In the genomic region with DNA sequence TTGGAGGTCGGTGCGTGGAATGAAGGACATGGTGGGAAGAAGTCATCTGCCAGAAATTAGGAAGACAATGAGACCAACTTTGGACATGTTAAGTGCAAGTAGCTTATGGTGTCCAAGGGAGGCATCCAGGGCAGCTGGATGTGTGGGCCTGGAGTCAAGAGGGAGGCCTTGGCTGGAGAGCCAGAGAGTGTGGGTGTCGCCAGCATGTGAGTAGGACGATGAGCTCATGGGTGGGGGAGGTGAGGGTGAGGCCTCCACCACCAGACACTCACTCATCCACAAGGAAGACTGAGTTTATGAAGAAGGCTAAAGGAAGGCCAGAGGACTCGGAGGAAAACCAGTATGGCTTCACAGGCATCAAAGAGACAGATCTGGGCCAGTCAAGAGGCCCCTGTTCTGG, we compare ENCODE assay signal across 14 mouse cellular contexts. TPM values are rescaled to one million over a fixed set of nuclear protein-coding genes. Genes with fewer than 3 reads are reported as not detected.
A peak's percentile ranks its signal among the peaks of the same experiment; 100 is the strongest.
DNase-seq lines count a peak whose midpoint lies in the region.
"Had no signal": no experiment of that assay in that cellular context is flagged by ENCODE, and none has a peak within 500 bp of the region (broad histone marks: within the 10 kb centered on the region; RNA-seq: fewer than 3 reads in every experiment).

No protein-coding gene starts in this region.

- WGBS in forebrain, embryonic 10.5 days: 88% methylated on average over 5 of the region's 5 CpGs

- no peak overlapping the region for H3K4me3 ChIP-seq in forebrain, embryonic 10.5 days
- H3K4me3 ChIP-seq: embryonic facial prominence, embryonic 15.5 days; hindbrain, embryonic 12.5 days; liver, embryonic 12.5 days had no signal

- no peaks in the 10 kb centered on the region for H3K36me3 ChIP-seq in forebrain, embryonic 10.5 days (replicated peaks)
- H3K36me3 ChIP-seq: embryonic facial prominence, embryonic 15.5 days; G1E; hindbrain, embryonic 12.5 days; liver, embryonic 12.5 days had no signal

- intact Hi-C loops in heart, postnatal 14 days (cut with DNase I): no loop called here

- H3K27me3 ChIP-seq in forebrain, embryonic 10.5 days (ENCODE audit: poor library complexity, severe bottlenecking): peaks cover 55% of the 10 kb centered on the region

- no peaks in the 10 kb centered on the region for H3K9me3 ChIP-seq in forebrain, embryonic 10.5 days
- H3K9me3 ChIP-seq: embryonic facial prominence, embryonic 15.5 days; G1E; hindbrain, embryonic 12.5 days; liver, embryonic 12.5 days had no signal

- DNase-seq in urinary bladder, postnatal 14 days (ENCODE audit: low spot score): peak; percentile 62
- no peak for DNase-seq in urinary bladder, postnatal 10 days (ENCODE audit: low spot score)
- peak; percentile 82 for DNase-seq in adrenal gland, postnatal 14 days
- DNase-seq in heart, postnatal 14 days: peak; percentile 58 to 70
- DNase-seq in testis, postnatal 14 days (ENCODE audit: low spot score): peak; percentile 54
- DNase-seq in forebrain, embryonic 10.5 days (ENCODE audit: extremely low spot score, low spot score): no peak
- DNase-seq in kidney, adult 11 months: no peak
- DNase-seq: kidney, adult 2 months; right cerebral cortex, adult 18-20 months had no signal

- no peak overlapping the region for H3K27ac ChIP-seq in forebrain, embryonic 10.5 days
- H3K27ac ChIP-seq: embryonic facial prominence, embryonic 15.5 days; hindbrain, embryonic 12.5 days; liver, embryonic 12.5 days had no signal

- H3K4me1 ChIP-seq in forebrain, embryonic 10.5 days: peaks cover 54% of the 10 kb centered on the region

RNA-seq across cellular contexts. Expression of gene Hsd11b2, which starts 3.9 kb away (rescaled TPM):
- 1.1 and 1.2 TPM in 2 replicates for total RNA-seq in adrenal gland, postnatal 14 days (2021)
- total RNA-seq in heart, postnatal 14 days (2021): 1 to 10 TPM in 1 of 2 experiments, under 1 TPM in 1; 0.53 to 1.0 TPM
- polyA plus RNA-seq in forebrain, embryonic 10.5 days (2016; fragmentation: Nextera tagmentation; extraction: Ambion mirVana): 12.3 and 15.6 TPM in 2 replicates
- total RNA-seq: G1E; megakaryocyte, adult 5-6 weeks had no signal
- polyA plus RNA-seq: G1E had no signal

RNA-seq across cellular contexts. Expression of gene Zdhhc1, which starts 18.0 kb away (rescaled TPM):
- total RNA-seq in adrenal gland, postnatal 14 days (2021): 16.0 and 18.1 TPM in 2 replicates
- total RNA-seq in heart, postnatal 14 days (2021): 10 to 100 TPM; 14.9 to 16.3 TPM
- polyA plus RNA-seq in forebrain, embryonic 10.5 days (2016; fragmentation: Nextera tagmentation; extraction: Ambion mirVana): 12.9 and 18.5 TPM in 2 replicates

RNA-seq across cellular contexts. Expression of gene Tppp3, which starts 43.3 kb away (rescaled TPM):
- 42.6 and 57.0 TPM in 2 replicates for total RNA-seq in adrenal gland, postnatal 14 days (2021)
- total RNA-seq in heart, postnatal 14 days (2021): 10 to 100 TPM; 47.7 to 50.1 TPM
- 23.3 and 23.9 TPM in 2 replicates for polyA plus RNA-seq in forebrain, embryonic 10.5 days (2016; fragmentation: Nextera tagmentation; extraction: Ambion mirVana)
- total RNA-seq: G1E had no signal
- polyA plus RNA-seq: G1E had no signal

RNA-seq across cellular contexts. Expression of gene Atp6v0d1, which starts 51.2 kb away (rescaled TPM):
- 90.6 and 97.4 TPM in 2 replicates for total RNA-seq in adrenal gland, postnatal 14 days (2021)
- total RNA-seq in heart, postnatal 14 days (2021): 10 to 100 TPM; 57.2 to 57.8 TPM
- 65.3 and 73.4 TPM in 2 replicates for polyA plus RNA-seq in forebrain, embryonic 10.5 days (2016; fragmentation: Nextera tagmentation; extraction: Ambion mirVana)

Comparison
In these comparisons a context has a peak if more than half of its experiments do, and no peak if none do; other contexts are left out.
1. DNase-seq: peak in urinary bladder, postnatal 14 days (single experiment), adrenal gland, postnatal 14 days (single experiment), heart, postnatal 14 days (2 of 2) and testis, postnatal 14 days (single experiment); none in urinary bladder, postnatal 10 days (single experiment), forebrain, embryonic 10.5 days (single experiment) and kidney, adult 11 months (single experiment).